Mouse (Mus musculus) 416B (cell line): ENCODE data around the gene Cxcl16.
A peak's percentile ranks its signal among the peaks of the same experiment; 100 is the strongest.
"Not testable (repeated sequence)": the region's sequence is repeated elsewhere in the genome, so short reads cannot be mapped to it uniquely, and the experiment has no call there.

Source experiments
- DNase-seq: peaks from one replicate; pipeline ENCODE4 v3.0.0; 2011; ENCODE audit warnings: low read depth

Gene Cxcl16

DNA sequence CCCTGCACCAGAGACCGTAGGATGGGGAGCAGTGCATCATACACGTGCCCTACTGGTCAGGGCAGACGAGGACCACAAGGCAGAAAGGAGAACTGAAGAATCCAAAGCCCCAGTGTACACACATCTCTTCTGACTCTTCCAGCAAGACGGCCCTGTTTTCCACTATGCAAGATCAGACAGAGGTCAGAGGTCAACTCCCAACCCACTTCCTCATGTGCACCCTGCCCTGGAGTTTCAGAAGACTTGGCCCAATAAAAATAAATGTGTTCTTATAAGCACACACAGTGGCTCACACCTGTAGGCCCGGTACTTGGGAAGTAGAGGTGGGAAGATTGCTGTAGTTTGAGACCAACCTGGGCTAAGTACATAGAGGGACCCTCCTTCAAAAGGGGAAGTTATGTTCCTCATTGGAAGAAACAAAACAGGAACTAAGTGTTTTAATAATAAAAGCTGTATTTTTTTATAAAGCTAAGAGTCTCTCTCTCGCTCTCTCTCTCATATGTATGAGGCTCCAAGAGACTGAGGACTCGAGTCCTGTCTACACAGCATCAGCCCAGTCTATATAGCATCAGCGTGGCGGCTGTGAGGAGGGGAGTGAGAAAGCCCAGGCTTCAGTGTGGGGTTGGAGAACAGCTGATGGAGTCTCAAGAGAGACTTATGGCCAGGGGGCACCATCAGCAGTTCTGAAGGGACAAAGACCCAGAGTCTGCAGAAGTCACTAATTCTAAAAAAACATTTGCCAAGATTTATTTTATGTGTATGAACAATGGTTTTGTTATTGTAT is 6.3 kb downstream of the Cxcl16 start:
- DNase-seq, result peak; percentile 73

- DNase-seq, result peak; percentile 99
Measured at GRCm38 (mm10) chr11:70451797-70452498, 7.8 kb downstream of the Cxcl16 start, which contains the start of gene Med11. Med11 (plus strand) TSS chr11:70451919.

DNA sequence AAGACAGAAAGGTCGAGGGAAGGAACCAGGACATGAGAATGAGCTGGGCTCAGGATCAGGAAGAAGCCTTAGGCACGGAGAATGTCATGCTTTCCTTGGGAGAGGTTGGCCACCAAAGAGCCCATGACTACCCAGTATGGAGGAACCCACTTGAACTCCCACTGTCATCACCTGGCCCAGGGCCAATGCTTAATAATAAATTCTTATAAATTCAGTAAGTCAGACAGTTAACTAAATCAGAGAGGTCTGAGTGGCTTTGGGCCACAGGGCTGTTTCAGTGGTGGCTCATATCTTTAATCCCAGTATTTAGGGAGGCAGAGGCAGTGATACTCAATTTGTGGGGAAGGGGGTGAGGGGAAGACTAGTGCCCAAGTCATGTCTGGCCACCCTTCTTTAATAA is 8.9 kb downstream of the Cxcl16 start:
- DNase-seq, result no peak

DNA sequence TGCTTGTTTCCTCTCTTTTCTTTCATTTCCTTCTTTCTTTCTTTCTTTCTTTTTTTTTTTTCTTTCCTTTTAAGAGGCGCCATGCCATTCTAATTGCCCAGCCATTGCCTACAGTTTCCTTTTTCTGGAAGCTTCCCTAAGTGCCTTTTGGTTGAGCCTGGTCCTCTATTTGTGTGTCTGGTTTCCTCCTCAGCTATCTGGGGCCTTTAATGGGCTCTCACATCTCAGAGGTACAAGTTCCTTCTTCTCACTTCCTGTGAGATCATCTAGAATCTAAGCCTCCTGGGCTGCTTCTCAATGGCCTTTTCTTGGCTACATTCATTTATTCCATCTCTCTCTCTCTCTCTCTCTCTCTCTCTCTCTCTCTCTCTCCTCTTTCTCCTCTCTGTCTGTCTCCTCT is 12.4 kb downstream of the Cxcl16 start:
- DNase-seq, result peak; percentile 49

DNA sequence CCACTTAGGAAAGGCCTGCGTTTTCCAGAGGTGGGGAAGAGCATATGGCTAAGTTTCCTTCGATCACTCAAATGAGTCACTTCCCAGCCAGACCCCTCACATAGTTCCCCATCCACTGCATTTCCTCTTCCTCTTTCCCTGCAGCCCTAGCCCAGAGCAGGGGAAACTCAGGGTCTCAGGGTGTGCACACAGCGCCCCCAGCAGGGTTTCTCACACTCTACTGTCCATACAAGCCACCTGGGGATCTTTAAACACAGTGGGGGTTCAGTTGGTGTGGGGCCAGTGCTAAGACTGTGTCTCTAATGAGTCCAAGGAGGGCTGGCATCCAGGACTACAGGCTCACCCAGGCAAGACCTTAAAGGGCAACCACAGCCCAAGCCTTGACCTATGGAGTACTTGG is 13.0 kb downstream of the Cxcl16 start:
- peak; percentile 27 for DNase-seq

DNA sequence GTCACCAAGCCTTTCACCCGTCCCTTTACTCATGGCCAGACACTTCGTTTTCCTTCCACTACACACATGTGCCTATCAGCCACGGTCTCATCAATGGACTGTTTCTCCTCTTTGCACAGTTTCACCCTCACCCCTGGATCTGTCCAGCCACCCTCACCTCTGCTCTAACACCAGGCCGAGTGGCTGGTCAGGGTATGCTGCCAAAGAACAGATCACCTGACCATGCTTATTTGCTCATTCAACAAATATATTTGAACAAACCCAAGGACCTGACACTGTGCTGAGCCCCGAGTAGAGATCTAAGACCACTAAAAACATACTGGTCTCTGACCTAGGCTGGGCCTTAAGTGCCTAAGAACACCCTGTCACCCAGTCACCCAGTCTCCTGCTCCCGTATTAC is 15.1 kb downstream of the Cxcl16 start:
- no peak for DNase-seq

GRCm38 (mm10) chr11:70443964-70444363 is 15.8 kb downstream of the Cxcl16 start:
- no peak for DNase-seq

GRCm38 (mm10) chr11:70441882-70442281 is 17.9 kb downstream of the Cxcl16 start:
- DNase-seq, result no peak

GRCm38 (mm10) chr11:70440637-70441036 is 19.1 kb downstream of the Cxcl16 start:
- no peak for DNase-seq

GRCm38 (mm10) chr11:70438728-70439374 is 20.9 kb downstream of the Cxcl16 start:
- no peak for DNase-seq

GRCm38 (mm10) chr11:70437426-70437825 is 22.4 kb downstream of the Cxcl16 start:
- peak; percentile 73 for DNase-seq

DNA sequence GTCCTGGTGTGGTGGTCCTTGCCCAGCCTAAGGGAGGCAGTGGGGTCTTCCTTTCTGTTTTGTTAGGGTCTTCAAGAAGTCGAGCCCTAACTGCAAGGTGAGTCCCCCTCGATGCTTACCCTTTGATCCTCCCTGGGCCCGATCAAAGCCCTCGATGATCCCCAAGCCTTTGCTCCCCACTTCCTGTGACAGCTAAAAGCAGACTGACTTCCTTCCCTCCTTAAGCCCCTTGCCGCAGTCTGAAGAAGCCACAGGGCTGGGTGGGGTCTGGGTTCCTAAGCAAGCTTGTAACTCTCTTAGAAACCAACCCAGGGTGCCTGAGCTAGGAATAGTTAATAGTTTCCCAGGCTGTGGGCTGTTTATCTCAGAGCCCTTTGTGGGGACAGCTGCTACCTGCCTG is 24.3 kb downstream of the Cxcl16 start:
- DNase-seq, result peak; percentile 24

GRCm38 (mm10) chr11:70433951-70434350 is 25.8 kb downstream of the Cxcl16 start:
- no peak for DNase-seq

- DNase-seq, result peak; percentile 68
Measured at GRCm38 (mm10) chr11:70433569-70433943, 26.2 kb downstream of the Cxcl16 start.

GRCm38 (mm10) chr11:70432895-70433568 is 26.8 kb downstream of the Cxcl16 start:
- peak; percentile 80 for DNase-seq

GRCm38 (mm10) chr11:70432048-70432894 is 27.5 kb downstream of the Cxcl16 start, which contains the start of gene Arrb2:
Arrb2 (plus strand) TSS chr11:70432635.
- peak; percentile 98 for DNase-seq

DNA sequence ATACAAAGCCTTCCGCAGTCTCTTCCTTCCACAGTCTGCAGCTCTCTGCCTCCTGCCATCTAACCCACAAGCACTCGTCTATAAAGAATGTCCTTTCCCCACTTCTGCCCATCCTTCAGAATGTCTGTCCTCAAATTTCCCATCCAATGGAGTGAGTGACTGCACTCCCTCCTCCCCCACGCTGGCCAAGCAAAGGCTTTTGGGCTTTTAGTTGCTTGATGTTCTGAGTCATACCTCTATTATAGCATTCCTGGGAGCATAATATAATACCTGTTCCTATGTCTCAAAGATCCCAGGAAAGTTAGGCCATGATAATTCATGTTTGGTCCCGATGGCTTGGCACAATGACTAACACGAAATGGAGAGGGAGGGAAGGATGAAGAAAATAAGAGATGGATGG is 28.2 kb downstream of the Cxcl16 start:
- no peak for DNase-seq

- not testable (repeated sequence) for DNase-seq
Measured at GRCm38 (mm10) chr11:70426598-70426997, 33.2 kb downstream of the Cxcl16 start.

GRCm38 (mm10) chr11:70419486-70419885 is 40.3 kb downstream of the Cxcl16 start:
- no peak for DNase-seq

- no peak for DNase-seq
Measured at GRCm38 (mm10) chr11:70418199-70418598, 41.6 kb downstream of the Cxcl16 start.

DNA sequence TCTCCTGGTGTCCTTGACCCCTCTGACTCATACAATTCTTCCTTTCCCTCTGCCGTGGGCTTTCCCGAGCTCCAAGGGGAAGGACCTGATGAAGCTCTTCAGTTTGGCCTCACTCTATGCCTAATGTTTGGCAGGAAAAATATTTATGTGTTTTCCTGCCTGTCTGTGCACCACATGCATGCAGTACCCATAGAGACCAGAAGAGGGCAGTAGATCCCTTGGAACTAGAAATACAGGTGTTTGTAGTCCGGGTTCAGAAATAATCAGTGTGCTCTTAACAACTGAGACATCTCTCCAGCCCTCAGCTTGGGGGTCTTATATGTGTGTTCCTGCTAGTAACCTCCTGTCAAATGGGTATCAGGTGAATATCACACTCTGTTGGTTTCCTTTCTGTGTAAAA is 45.8 kb downstream of the Cxcl16 start:
- peak; percentile 84 for DNase-seq
